Mouse (Mus musculus): Measurements from ENCODE around the gene Proser2. TPM values are rescaled to one million over a fixed set of nuclear protein-coding genes. Genes with fewer than 3 reads are reported as not detected.
"Not testable (repeated sequence)": the region's sequence is repeated elsewhere in the genome, so short reads cannot be mapped to it uniquely, and the experiment has no call there.

The Proser2 gene
- polyA plus RNA-seq, 1 experiment from 2014 or later, result 2.8 TPM

- not testable (repeated sequence) for H3K9ac ChIP-seq (ENCODE audit: low read length)
- 85% methylated on average over 16 of the region's 16 CpGs for WGBS
These were observed 40.1 kb downstream of the Proser2 start for GRCm38 (mm10) chr2:6089941-6090340.

GRCm38 (mm10) chr2:6087151-6087550 is 42.9 kb downstream of the Proser2 start:
- Histone ChIP-seq H3K9ac (ENCODE audit: low read length) (no peak overlapping the region), H3K4me3 (ENCODE audit: low read depth, low read length) (no peak overlapping the region), H3K4me2 (ENCODE audit: low read depth, low read length, severe bottlenecking) (no peak overlapping the region), H3K27ac (ENCODE audit: low read depth, low read length) (no peak overlapping the region), H3K9me3 (ENCODE audit: control insufficient read depth, low read length) (no peaks in the 10 kb centered on the region), H3K36me3 (ENCODE audit: control insufficient read depth, insufficient read depth, low read length) (no peaks in the 10 kb centered on the region), H3K27me3 (ENCODE audit: control insufficient read depth, insufficient read depth, low read length) (no peaks in the 10 kb centered on the region), H3K4me1 (replicated peaks; ENCODE audit: control insufficient read depth, insufficient read depth, low read length) (no peaks in the 10 kb centered on the region)
- DNase-seq (ENCODE audit: low spot score), result no peak
- 94% methylated on average over 5 of the region's 5 CpGs for WGBS
- no peak for ATAC-seq (replicated peaks; ENCODE audit: low FRiP score)

More at GRCm38 (mm10) chr2:6089941-6090340, 40.1 kb downstream of the Proser2 start:
- H3K4me2 ChIP-seq (ENCODE audit: low read depth, low read length, severe bottlenecking); H3K4me3 ChIP-seq (ENCODE audit: low read depth, low read length); H3K9me3 ChIP-seq (ENCODE audit: control insufficient read depth, low read length); H3K27ac ChIP-seq (ENCODE audit: low read depth, low read length); ATAC-seq (replicated peaks; ENCODE audit: low FRiP score); DNase-seq (ENCODE audit: low spot score); H3K4me1 ChIP-seq (replicated peaks; ENCODE audit: control insufficient read depth, insufficient read depth, low read length); H3K36me3 ChIP-seq (ENCODE audit: control insufficient read depth, insufficient read depth, low read length); H3K27me3 ChIP-seq (ENCODE audit: control insufficient read depth, insufficient read depth, low read length): not testable (repeated sequence)

- Histone ChIP-seq H3K4me1 (replicated peaks; ENCODE audit: control insufficient read depth, insufficient read depth, low read length) (no peaks in the 10 kb centered on the region), H3K27ac (ENCODE audit: low read depth, low read length) (no peak overlapping the region), H3K27me3 (ENCODE audit: control insufficient read depth, insufficient read depth, low read length) (no peaks in the 10 kb centered on the region), H3K36me3 (ENCODE audit: control insufficient read depth, insufficient read depth, low read length) (no peaks in the 10 kb centered on the region), H3K4me2 (ENCODE audit: low read depth, low read length, severe bottlenecking) (no peak overlapping the region), H3K9ac (ENCODE audit: low read length) (no peak overlapping the region), H3K9me3 (ENCODE audit: control insufficient read depth, low read length) (no peaks in the 10 kb centered on the region), H3K4me3 (ENCODE audit: low read depth, low read length) (no peak overlapping the region)
- no peak for ATAC-seq (replicated peaks; ENCODE audit: low FRiP score)
- DNase-seq (ENCODE audit: low spot score), result no peak
- WGBS, result 82% methylated on average over 19 of the region's 19 CpGs
These were observed 44.1 kb downstream of the Proser2 start for GRCm38 (mm10) chr2:6085622-6086530.

GRCm38 (mm10) chr2:6083696-6084095 is 46.3 kb downstream of the Proser2 start:
- Histone ChIP-seq H3K4me1 (replicated peaks; ENCODE audit: control insufficient read depth, insufficient read depth, low read length) (no peaks in the 10 kb centered on the region), H3K4me3 (ENCODE audit: low read depth, low read length) (no peak overlapping the region), H3K9ac (ENCODE audit: low read length) (no peak overlapping the region), H3K36me3 (ENCODE audit: control insufficient read depth, insufficient read depth, low read length) (no peaks in the 10 kb centered on the region), H3K4me2 (ENCODE audit: low read depth, low read length, severe bottlenecking) (no peak overlapping the region), H3K27ac (ENCODE audit: low read depth, low read length) (no peak overlapping the region), H3K27me3 (ENCODE audit: control insufficient read depth, insufficient read depth, low read length) (no peaks in the 10 kb centered on the region), H3K9me3 (ENCODE audit: control insufficient read depth, low read length) (no peaks in the 10 kb centered on the region)
- DNase-seq (ENCODE audit: low spot score) (no peak), ATAC-seq (replicated peaks; ENCODE audit: low FRiP score) (no peak)
- 93% methylated on average over 1 of the region's 1 CpGs for WGBS

- H3K27me3 ChIP-seq (ENCODE audit: control insufficient read depth, insufficient read depth, low read length), result no peaks in the 10 kb centered on the region
- ATAC-seq (replicated peaks; ENCODE audit: low FRiP score), result no peak
- H3K4me2 ChIP-seq (ENCODE audit: low read depth, low read length, severe bottlenecking), result no peak overlapping the region
- 84% methylated on average over 6 of the region's 6 CpGs for WGBS
- no peak overlapping the region for H3K9ac ChIP-seq (ENCODE audit: low read length)
- H3K4me1 ChIP-seq (replicated peaks; ENCODE audit: control insufficient read depth, insufficient read depth, low read length), result no peaks in the 10 kb centered on the region
- H3K4me3 ChIP-seq (ENCODE audit: low read depth, low read length), result no peak overlapping the region
- H3K27ac ChIP-seq (ENCODE audit: low read depth, low read length), result no peak overlapping the region
- no peaks in the 10 kb centered on the region for H3K9me3 ChIP-seq (ENCODE audit: control insufficient read depth, low read length)
- no peaks in the 10 kb centered on the region for H3K36me3 ChIP-seq (ENCODE audit: control insufficient read depth, insufficient read depth, low read length)
- no peak for DNase-seq (ENCODE audit: low spot score)
These were observed 47.4 kb downstream of the Proser2 start for GRCm38 (mm10) chr2:6082615-6083014.

- Histone ChIP-seq H3K27ac (ENCODE audit: low read depth, low read length) (no peak overlapping the region), H3K9ac (ENCODE audit: low read length) (no peak overlapping the region), H3K4me2 (ENCODE audit: low read depth, low read length, severe bottlenecking) (no peak overlapping the region), H3K36me3 (ENCODE audit: control insufficient read depth, insufficient read depth, low read length) (no peaks in the 10 kb centered on the region), H3K27me3 (ENCODE audit: control insufficient read depth, insufficient read depth, low read length) (no peaks in the 10 kb centered on the region), H3K4me3 (ENCODE audit: low read depth, low read length) (no peak overlapping the region), H3K4me1 (replicated peaks; ENCODE audit: control insufficient read depth, insufficient read depth, low read length) (no peaks in the 10 kb centered on the region), H3K9me3 (ENCODE audit: control insufficient read depth, low read length) (no peaks in the 10 kb centered on the region)
- WGBS, result 75% methylated on average over 8 of the region's 8 CpGs
- ATAC-seq (replicated peaks; ENCODE audit: low FRiP score) (no peak), DNase-seq (ENCODE audit: low spot score) (no peak)
These were observed 48.9 kb downstream of the Proser2 start for GRCm38 (mm10) chr2:6081108-6081507.

GRCm38 (mm10) chr2:6080037-6080436 is 50.0 kb downstream of the Proser2 start:
- no peak for DNase-seq (ENCODE audit: low spot score)
- Histone ChIP-seq H3K27me3 (ENCODE audit: control insufficient read depth, insufficient read depth, low read length) (no peaks in the 10 kb centered on the region), H3K4me1 (replicated peaks; ENCODE audit: control insufficient read depth, insufficient read depth, low read length) (no peaks in the 10 kb centered on the region), H3K4me2 (ENCODE audit: low read depth, low read length, severe bottlenecking) (no peak overlapping the region), H3K36me3 (ENCODE audit: control insufficient read depth, insufficient read depth, low read length) (no peaks in the 10 kb centered on the region), H3K9me3 (ENCODE audit: control insufficient read depth, low read length) (no peaks in the 10 kb centered on the region), H3K9ac (ENCODE audit: low read length) (no peak overlapping the region), H3K27ac (ENCODE audit: low read depth, low read length) (no peak overlapping the region), H3K4me3 (ENCODE audit: low read depth, low read length) (no peak overlapping the region)
- no peak for ATAC-seq (replicated peaks; ENCODE audit: low FRiP score)
- WGBS, result 83% methylated on average over 1 of the region's 1 CpGs

- Histone ChIP-seq H3K4me3 (ENCODE audit: low read depth, low read length) (no peak overlapping the region), H3K9me3 (ENCODE audit: control insufficient read depth, low read length) (no peaks in the 10 kb centered on the region), H3K4me2 (ENCODE audit: low read depth, low read length, severe bottlenecking) (no peak overlapping the region), H3K27me3 (ENCODE audit: control insufficient read depth, insufficient read depth, low read length) (no peaks in the 10 kb centered on the region), H3K27ac (ENCODE audit: low read depth, low read length) (no peak overlapping the region), H3K4me1 (replicated peaks; ENCODE audit: control insufficient read depth, insufficient read depth, low read length) (no peaks in the 10 kb centered on the region), H3K9ac (ENCODE audit: low read length) (no peak overlapping the region), H3K36me3 (ENCODE audit: control insufficient read depth, insufficient read depth, low read length) (no peaks in the 10 kb centered on the region)
- 59% methylated on average over 1 of the region's 1 CpGs for WGBS
- no peak for DNase-seq (ENCODE audit: low spot score)
- ATAC-seq (replicated peaks; ENCODE audit: low FRiP score), result no peak
These were observed 54.5 kb downstream of the Proser2 start for GRCm38 (mm10) chr2:6075530-6075896.
